Mouse (Mus musculus) MEL (cell line): ENCODE measurements at regions not wholly inside any gene's neighbourhood (a gene's known extent, or its start where the extent isn't known, plus 50 kb on each side); places are given as distances from the start of the nearest gene placed in this dataset.

Experiments
- DNase-seq: peaks from one replicate; pipeline ENCODE4 v3.0.0; 2011; ENCODE audit warnings: low read depth, low spot score
- H3K27ac ChIP-seq: 2 replicates; pipeline ENCODE4 v1.5.1; 2012; ENCODE audit warnings: low read depth, mild to moderate bottlenecking, control low read depth, low read length, moderate library complexity; ENCODE audit not compliant: control insufficient read depth
- H3K27me3 ChIP-seq, 2 experiments: fragments of 150-350 bp in 1 of 2; sonication (generic) in 1 of 2; 2 replicates each; pipeline ENCODE4 v1.6.1; 2012; ENCODE audit warnings: low read length in 2 of 2, mild to moderate bottlenecking in 2 of 2, improper control_type of control experiment in 1 of 2, moderate library complexity in 1 of 2; ENCODE audit not compliant: insufficient read depth in 2 of 2, control insufficient read depth in 1 of 2
- H3K36me3 ChIP-seq, 2 experiments: 2 replicates each; pipeline ENCODE4 v1.6.1; 2012 to 2014; ENCODE audit warnings: low read length in 2 of 2, improper control_type of control experiment in 1 of 2, inconsistent platforms in 1 of 2, mild to moderate bottlenecking in 1 of 2; ENCODE audit not compliant: insufficient read depth in 2 of 2, control insufficient read depth in 1 of 2
- H3K4me1 ChIP-seq, 2 experiments: fragments of 150-350 bp in 1 of 2; sonication (generic) in 1 of 2; 2 replicates each; pipeline ENCODE4 v1.6.1; 2012; ENCODE audit warnings: low read length in 2 of 2, improper control_type of control experiment in 1 of 2, mild to moderate bottlenecking in 1 of 2; ENCODE audit not compliant: insufficient read depth in 2 of 2, control insufficient read depth in 1 of 2
- H3K4me3 ChIP-seq, 2 experiments: fragments of 150-350 bp in 1 of 2; sonication (generic) in 1 of 2; 2 replicates each; pipeline ENCODE4 v1.5.1; 2012; ENCODE audit warnings: low read depth in 2 of 2, low read length in 2 of 2, mild to moderate bottlenecking in 2 of 2, moderate library complexity in 2 of 2, control low read depth in 1 of 2, improper control_type of control experiment in 1 of 2; ENCODE audit not compliant: control insufficient read depth in 1 of 2, insufficient read depth in 1 of 2
- H3K79me2 ChIP-seq: 2 replicates; pipeline ENCODE4 v1.6.1; 2012; ENCODE audit warnings: mild to moderate bottlenecking, low read length, moderate library complexity; ENCODE audit not compliant: control insufficient read depth, poor library complexity, insufficient read depth
- H3K9ac ChIP-seq: 2 replicates; pipeline ENCODE4 v1.6.1; 2012; ENCODE audit warnings: low read depth, mild to moderate bottlenecking, control low read depth, low read length, moderate library complexity; ENCODE audit not compliant: control insufficient read depth, poor library complexity, severe bottlenecking
- H3K9me3 ChIP-seq: fragments of 150-350 bp; sonication (generic); replicated peaks from 2 replicates; pipeline ENCODE4 v1.6.1; 2012; ENCODE audit warnings: mild to moderate bottlenecking, low read length, improper control_type of control experiment, moderate library complexity; ENCODE audit not compliant: insufficient read depth
- CTCF ChIP-seq, 3 experiments: IDR thresholded peaks in 2 of 3; conservative IDR thresholded peaks in 1 of 3; 2 replicates each; pipeline ENCODE4 v1.5.1; 2011 to 2012; ENCODE audit warnings: low read length in 3 of 3, low read depth in 2 of 3, mild to moderate bottlenecking in 2 of 3, improper control_type of control experiment in 1 of 3, inconsistent platforms in 1 of 3, mixed read lengths in 1 of 3, moderate library complexity in 1 of 3; ENCODE audit not compliant: control insufficient read depth in 1 of 3, insufficient read depth in 1 of 3, poor library complexity in 1 of 3, severe bottlenecking in 1 of 3
- E2F4 ChIP-seq: IDR thresholded peaks from 2 replicates; pipeline ENCODE4 v1.6.1; 2011; ENCODE audit warnings: low read depth, low read length, improper control_type of control experiment, borderline replicate concordance
- ELF1 ChIP-seq: IDR thresholded peaks from 2 replicates; pipeline ENCODE4 v1.6.1; 2014; ENCODE audit warnings: low read depth, mild to moderate bottlenecking, inconsistent platforms, low read length, improper control_type of control experiment, moderate library complexity
- MAFK ChIP-seq: IDR thresholded peaks from 2 replicates; pipeline ENCODE4 v1.6.1; 2011; ENCODE audit warnings: low read depth, mild to moderate bottlenecking, low read length, improper control_type of control experiment, borderline replicate concordance
- MAX ChIP-seq: IDR thresholded peaks from 2 replicates; pipeline ENCODE4 v1.6.1; 2011; ENCODE audit warnings: low read length, improper control_type of control experiment
- NELFE ChIP-seq: IDR thresholded peaks from 2 replicates; pipeline ENCODE4 v1.6.1; 2011; ENCODE audit warnings: low read depth, low read length, improper control_type of control experiment
- POLR2AphosphoS2 ChIP-seq: IDR thresholded peaks from 2 replicates; pipeline ENCODE4 v1.6.1; 2011; ENCODE audit warnings: low read length, improper control_type of control experiment
- POLR2AphosphoS5 ChIP-seq: IDR thresholded peaks from 2 replicates; pipeline ENCODE4 v1.6.1; 2012; ENCODE audit warnings: low read depth, borderline replicate concordance, mild to moderate bottlenecking, inconsistent platforms, low read length, moderate library complexity, mixed read lengths
- RAD21 ChIP-seq: IDR thresholded peaks from 2 replicates; pipeline ENCODE4 v1.6.1; 2011; ENCODE audit warnings: mild to moderate bottlenecking, low read depth, low read length, improper control_type of control experiment
- SMC3 ChIP-seq: IDR thresholded peaks from 2 replicates; pipeline ENCODE4 v1.6.1; 2011; ENCODE audit warnings: low read depth, low read length, improper control_type of control experiment
- UBTF ChIP-seq: IDR thresholded peaks from 2 replicates; pipeline ENCODE4 v1.6.1; 2012; ENCODE audit warnings: low read depth, mild to moderate bottlenecking, inconsistent platforms, low read length, improper control_type of control experiment, moderate library complexity, borderline replicate concordance; ENCODE audit not compliant: insufficient read depth
- USF1 ChIP-seq: IDR thresholded peaks from 2 replicates; pipeline ENCODE4 v1.6.1; 2014; ENCODE audit warnings: low read depth, mild to moderate bottlenecking, inconsistent platforms, low read length, improper control_type of control experiment, moderate library complexity

GRCm38 (mm10) chrX:85481326-85481725, 92.5 kb upstream of the Tab3 start:
- TF ChIP-seq UBTF (no peak), POLR2AphosphoS2 (no peak), NELFE (no peak), RAD21 (peak; percentile 48), CTCF (IDR thresholded peaks at IDR 0.05 in 2 of 3, conservative IDR thresholded peaks at IDR 0.05 in 1 of 3; ENCODE audit: control insufficient read depth in 1 of 3, insufficient read depth in 1 of 3, low read depth in 2 of 3, low read length in 3 of 3, poor library complexity in 1 of 3, severe bottlenecking in 1 of 3) (peak in 2 of 3 experiments; percentile 14 to 51; a peak in 3 of 6 replicates), SMC3 (peak; percentile 57)
- H3K4me1 ChIP-seq: no peaks in the 10 kb centered on the region
- peak; percentile 19 for DNase-seq

DNA sequence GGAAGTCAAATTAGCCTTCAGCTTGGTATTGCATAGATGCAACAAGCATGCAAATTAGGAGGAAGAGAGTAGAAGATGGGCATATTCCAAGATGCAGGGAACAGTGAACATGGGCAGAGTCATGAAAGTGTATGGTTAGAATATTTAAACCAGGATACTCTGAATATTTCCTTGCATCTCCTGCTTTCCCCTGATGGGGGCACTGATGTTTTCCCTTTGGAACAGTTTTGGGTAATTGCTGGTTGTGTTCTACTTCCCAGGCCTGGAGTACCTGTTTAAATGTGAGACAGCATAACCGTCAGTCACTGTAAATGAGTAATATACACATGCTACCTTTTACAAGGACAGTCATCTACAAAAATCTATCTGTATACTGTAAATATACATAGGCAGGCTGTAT, 76.9 kb upstream of the Tab3 start:
- no peaks in the 10 kb centered on the region for H3K27me3 ChIP-seq
- H3K4me3 ChIP-seq: no peak overlapping the region
- H3K79me2 ChIP-seq: no peaks in the 10 kb centered on the region
- H3K9ac ChIP-seq: no peak overlapping the region
- H3K9me3 ChIP-seq: no peaks in the 10 kb centered on the region
- no peak overlapping the region for H3K27ac ChIP-seq
- no peaks in the 10 kb centered on the region for H3K36me3 ChIP-seq
- DNase-seq: no peak
- no peaks in the 10 kb centered on the region for H3K4me1 ChIP-seq
- TF ChIP-seq MAFK (no peak), MAX (no peak), ELF1 (no peak), E2F4 (no peak), POLR2AphosphoS5 (no peak), USF1 (no peak)

More at GRCm38 (mm10) chrX:85481326-85481725, 92.5 kb upstream of the Tab3 start:
- Histone ChIP-seq H3K9me3 (no peaks in the 10 kb centered on the region), H3K36me3 (no peaks in the 10 kb centered on the region), H3K27me3 (no peaks in the 10 kb centered on the region), H3K9ac (no peak overlapping the region), H3K27ac (no peak overlapping the region), H3K4me3 (no peak overlapping the region), H3K79me2 (no peaks in the 10 kb centered on the region)
